Mouse (Mus musculus): Measurements from ENCODE around the gene Wdr26. TPM values are rescaled to one million over a fixed set of nuclear protein-coding genes. Genes with fewer than 3 reads are reported as not detected.

Wdr26 gene
- total and polyA plus RNA-seq, 2 experiments from 2014 or later = 44.1 to 49.6 TPM

DNA sequence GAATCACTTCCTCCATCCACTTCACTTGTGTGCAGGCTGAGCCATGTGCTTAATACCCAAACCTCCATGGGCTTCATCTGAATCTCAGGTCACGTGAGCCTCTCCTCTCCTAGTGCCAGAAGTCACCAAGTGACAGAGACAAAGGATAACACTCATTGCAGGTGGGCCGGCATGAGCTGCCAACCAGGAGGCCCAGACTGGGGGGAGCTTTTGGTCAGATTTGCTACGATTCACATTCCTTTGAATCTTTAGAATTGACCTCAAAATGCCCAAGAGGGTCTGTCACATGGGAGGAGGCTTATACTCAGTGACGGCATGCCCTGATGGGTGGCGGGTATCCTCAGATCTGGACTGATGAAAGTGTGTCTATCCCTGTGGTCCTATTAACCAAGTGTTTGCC, 16.8 kb upstream of the Wdr26 start:
- no peak overlapping the region for H3K4me2 ChIP-seq (ENCODE audit: low read depth, low read length, poor library complexity, severe bottlenecking)
- H3K4me3 ChIP-seq (ENCODE audit: low read depth, low read length) = no peak overlapping the region
- no peak overlapping the region for H3K27ac ChIP-seq (ENCODE audit: low read depth, low read length)
- no peaks in the 10 kb centered on the region for H3K36me3 ChIP-seq (ENCODE audit: insufficient read depth, low read length)
- ATAC-seq (ENCODE audit: low FRiP score) (no peak), DNase-seq (ENCODE audit: low spot score) (no peak)
- no peak for TF ChIP-seq CTCF (IDR thresholded peaks at IDR 0.05)
- 0 out of 2 replicates have a peak, but pooled peaks cover 2% of the 10 kb centered on the region for H3K4me1 ChIP-seq (ENCODE audit: insufficient read depth, low read length)
- H3K9me3 ChIP-seq (ENCODE audit: low read length) = no peaks in the 10 kb centered on the region
- H3K27me3 ChIP-seq (ENCODE audit: insufficient read depth, low read length) = no peaks in the 10 kb centered on the region
- WGBS = 60% methylated on average over 5 of the region's 5 CpGs
- no peak overlapping the region for H3K9ac ChIP-seq (replicated peaks; ENCODE audit: low read length, poor library complexity, severe bottlenecking)

DNA sequence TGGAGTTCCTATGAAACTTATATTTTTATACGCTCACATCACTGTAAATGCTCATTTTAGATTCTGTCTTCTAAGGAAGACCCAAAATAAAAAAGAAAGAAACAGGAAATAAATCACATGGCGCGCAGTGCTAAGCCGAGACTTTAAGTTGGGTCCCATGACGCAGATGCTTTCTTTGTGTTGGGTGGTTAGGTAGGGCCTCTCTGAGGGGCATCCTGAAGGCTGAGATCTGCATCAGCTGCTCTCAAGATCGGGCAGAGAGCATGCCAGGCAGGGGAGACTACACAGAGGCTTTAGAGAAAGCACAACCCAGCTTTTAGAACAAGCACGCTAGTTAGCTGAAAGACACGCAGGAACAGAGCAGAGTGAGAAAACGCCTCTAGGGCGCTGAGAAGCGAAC, 16.0 kb upstream of the Wdr26 start:
- Histone ChIP-seq H3K4me3 (ENCODE audit: low read depth, low read length) (no peak overlapping the region), H3K36me3 (ENCODE audit: insufficient read depth, low read length) (no peaks in the 10 kb centered on the region), H3K9me3 (ENCODE audit: low read length) (no peaks in the 10 kb centered on the region), H3K9ac (replicated peaks; ENCODE audit: low read length, poor library complexity, severe bottlenecking) (no peak overlapping the region), H3K27me3 (ENCODE audit: insufficient read depth, low read length) (no peaks in the 10 kb centered on the region), H3K4me2 (ENCODE audit: low read depth, low read length, poor library complexity, severe bottlenecking) (no peak overlapping the region), H3K4me1 (ENCODE audit: insufficient read depth, low read length) (0 out of 2 replicates have a peak, but pooled peaks cover 2% of the 10 kb centered on the region), H3K27ac (ENCODE audit: low read depth, low read length) (no peak overlapping the region)
- DNase-seq (ENCODE audit: low spot score) = no peak
- no peak for TF ChIP-seq CTCF (IDR thresholded peaks at IDR 0.05)
- no peak for ATAC-seq (ENCODE audit: low FRiP score)
- WGBS = 77% methylated on average over 11 of the region's 11 CpGs

DNA sequence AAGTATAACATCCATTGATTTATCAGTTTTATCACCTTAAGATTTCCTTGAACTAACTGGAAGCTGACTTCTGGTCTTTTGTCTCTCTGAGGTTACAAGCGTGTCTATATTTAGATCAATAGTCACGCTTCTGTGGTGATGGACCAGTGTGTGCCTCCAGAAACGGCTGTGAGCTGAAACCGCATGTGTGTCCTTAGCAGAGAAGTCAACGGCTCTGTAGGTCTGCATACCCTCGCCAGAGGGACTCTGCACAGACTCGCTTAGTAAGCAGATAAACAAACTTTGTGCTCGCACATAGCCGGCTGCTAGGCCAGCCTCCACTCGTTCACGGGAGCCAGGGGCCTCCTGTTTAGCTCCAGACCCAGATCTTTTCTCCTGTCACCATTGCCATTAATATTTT, 15.0 kb upstream of the Wdr26 start:
- no peak for DNase-seq (ENCODE audit: low spot score)
- no peak overlapping the region for H3K4me2 ChIP-seq (ENCODE audit: low read depth, low read length, poor library complexity, severe bottlenecking)
- no peak for TF ChIP-seq CTCF (IDR thresholded peaks at IDR 0.05)
- ATAC-seq (ENCODE audit: low FRiP score) = no peak
- 80% methylated on average over 11 of the region's 11 CpGs for WGBS
- no peaks in the 10 kb centered on the region for H3K36me3 ChIP-seq (ENCODE audit: insufficient read depth, low read length)
- H3K4me3 ChIP-seq (ENCODE audit: low read depth, low read length) = no peak overlapping the region
- no peak overlapping the region for H3K27ac ChIP-seq (ENCODE audit: low read depth, low read length)
- no peaks in the 10 kb centered on the region for H3K9me3 ChIP-seq (ENCODE audit: low read length)
- H3K27me3 ChIP-seq (ENCODE audit: insufficient read depth, low read length) = no peaks in the 10 kb centered on the region
- H3K4me1 ChIP-seq (ENCODE audit: insufficient read depth, low read length) = 0 out of 2 replicates have a peak, but pooled peaks cover 2% of the 10 kb centered on the region
- no peak overlapping the region for H3K9ac ChIP-seq (replicated peaks; ENCODE audit: low read length, poor library complexity, severe bottlenecking)

- Histone ChIP-seq H3K4me1 (ENCODE audit: insufficient read depth, low read length) (no peaks in the 10 kb centered on the region), H3K36me3 (ENCODE audit: insufficient read depth, low read length) (no peaks in the 10 kb centered on the region), H3K27me3 (ENCODE audit: insufficient read depth, low read length) (no peaks in the 10 kb centered on the region), H3K4me2 (ENCODE audit: low read depth, low read length, poor library complexity, severe bottlenecking) (no peak overlapping the region), H3K4me3 (ENCODE audit: low read depth, low read length) (no peak overlapping the region), H3K9ac (replicated peaks; ENCODE audit: low read length, poor library complexity, severe bottlenecking) (no peak overlapping the region), H3K9me3 (ENCODE audit: low read length) (no peaks in the 10 kb centered on the region), H3K27ac (ENCODE audit: low read depth, low read length) (no peak overlapping the region)
- DNase-seq (ENCODE audit: low spot score) (no peak), ATAC-seq (ENCODE audit: low FRiP score) (no peak)
- TF ChIP-seq CTCF (IDR thresholded peaks at IDR 0.05) = no peak
- WGBS = 85% methylated on average over 5 of the region's 5 CpGs
Measured at GRCm38 (mm10) chr1:181225281-181225680, 13.5 kb upstream of the Wdr26 start.

DNA sequence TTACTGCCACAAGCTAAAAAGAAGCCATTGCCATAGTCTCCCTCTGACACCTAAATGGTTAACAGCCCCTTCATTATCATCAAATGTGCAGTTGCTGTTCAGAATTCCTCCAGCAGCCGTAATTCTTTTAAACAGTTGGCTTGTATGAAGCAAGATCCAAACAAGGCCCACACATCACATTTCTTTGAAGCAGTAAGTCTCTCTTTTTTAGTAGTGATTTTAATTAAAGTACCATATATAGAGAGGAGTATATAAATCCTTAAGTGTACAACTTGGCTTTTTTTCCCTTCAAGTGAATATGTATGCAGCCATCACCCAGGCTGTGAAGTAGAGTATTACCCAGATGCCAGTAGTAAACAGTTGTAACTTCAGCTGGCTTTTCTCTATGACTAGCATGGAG, 10.2 kb upstream of the Wdr26 start:
- no peaks in the 10 kb centered on the region for H3K4me1 ChIP-seq (ENCODE audit: insufficient read depth, low read length)
- no peaks in the 10 kb centered on the region; the same call in 1 of the 2 replicates for H3K36me3 ChIP-seq (ENCODE audit: insufficient read depth, low read length)

GRCm38 (mm10) chr1:181216315-181216714, 4.5 kb upstream of the Wdr26 start:
- Histone ChIP-seq H3K4me1 (ENCODE audit: insufficient read depth, low read length) (no peaks in the 10 kb centered on the region; the same call in 1 of the 2 replicates), H3K4me3 (ENCODE audit: low read depth, low read length) (no peak overlapping the region), H3K27ac (ENCODE audit: low read depth, low read length) (no peak overlapping the region), H3K9ac (replicated peaks; ENCODE audit: low read length, poor library complexity, severe bottlenecking) (no peak overlapping the region), H3K27me3 (ENCODE audit: insufficient read depth, low read length) (no peaks in the 10 kb centered on the region), H3K9me3 (ENCODE audit: low read length) (no peaks in the 10 kb centered on the region), H3K4me2 (ENCODE audit: low read depth, low read length, poor library complexity, severe bottlenecking) (no peak overlapping the region), H3K36me3 (ENCODE audit: insufficient read depth, low read length) (no peaks in the 10 kb centered on the region; the same call in 1 of the 2 replicates)
- ATAC-seq (ENCODE audit: low FRiP score) = no peak
- 68% methylated on average over 4 of the region's 4 CpGs for WGBS
- no peak for DNase-seq (ENCODE audit: low spot score)
- TF ChIP-seq CTCF (IDR thresholded peaks at IDR 0.05) = no peak

More for the DNA sequence above, 10.2 kb upstream of the Wdr26 start:
- Histone ChIP-seq H3K4me3 (ENCODE audit: low read depth, low read length) (no peak overlapping the region), H3K4me2 (ENCODE audit: low read depth, low read length, poor library complexity, severe bottlenecking) (no peak overlapping the region), H3K9me3 (ENCODE audit: low read length) (no peaks in the 10 kb centered on the region), H3K27me3 (ENCODE audit: insufficient read depth, low read length) (no peaks in the 10 kb centered on the region), H3K9ac (replicated peaks; ENCODE audit: low read length, poor library complexity, severe bottlenecking) (no peak overlapping the region), H3K27ac (ENCODE audit: low read depth, low read length) (no peak overlapping the region)
- no peak for TF ChIP-seq CTCF (IDR thresholded peaks at IDR 0.05)
- DNase-seq (ENCODE audit: low spot score) (no peak), ATAC-seq (ENCODE audit: low FRiP score) (no peak)
- WGBS = 33% methylated on average over 1 of the region's 1 CpGs

All from midbrain, postnatal 0 days (tissue).